Mouse (Mus musculus) MEL (cell line): ENCODE data around the gene Igsf10. TPM values are rescaled to one million over a fixed set of nuclear protein-coding genes. Genes with fewer than 3 reads are reported as not detected.

Source experiments
- DNase-seq: peaks from one replicate; pipeline ENCODE4 v3.0.0; 2011; ENCODE audit warnings: low read depth, low spot score
- H3K27ac ChIP-seq: 2 replicates; pipeline ENCODE4 v1.5.1; 2012; ENCODE audit warnings: low read depth, mild to moderate bottlenecking, control low read depth, low read length, moderate library complexity; ENCODE audit not compliant: control insufficient read depth
- H3K27me3 ChIP-seq, 2 experiments: fragments of 150-350 bp in 1 of 2; sonication (generic) in 1 of 2; 2 replicates each; pipeline ENCODE4 v1.6.1; 2012; ENCODE audit warnings: low read length in 2 of 2, mild to moderate bottlenecking in 2 of 2, improper control_type of control experiment in 1 of 2, moderate library complexity in 1 of 2; ENCODE audit not compliant: insufficient read depth in 2 of 2, control insufficient read depth in 1 of 2
- H3K36me3 ChIP-seq, 2 experiments: 2 replicates each; pipeline ENCODE4 v1.6.1; 2012 to 2014; ENCODE audit warnings: low read length in 2 of 2, improper control_type of control experiment in 1 of 2, inconsistent platforms in 1 of 2, mild to moderate bottlenecking in 1 of 2; ENCODE audit not compliant: insufficient read depth in 2 of 2, control insufficient read depth in 1 of 2
- H3K4me1 ChIP-seq, 2 experiments: fragments of 150-350 bp in 1 of 2; sonication (generic) in 1 of 2; 2 replicates each; pipeline ENCODE4 v1.6.1; 2012; ENCODE audit warnings: low read length in 2 of 2, improper control_type of control experiment in 1 of 2, mild to moderate bottlenecking in 1 of 2; ENCODE audit not compliant: insufficient read depth in 2 of 2, control insufficient read depth in 1 of 2
- H3K4me3 ChIP-seq, 2 experiments: fragments of 150-350 bp in 1 of 2; sonication (generic) in 1 of 2; 2 replicates each; pipeline ENCODE4 v1.5.1; 2012; ENCODE audit warnings: low read depth in 2 of 2, low read length in 2 of 2, mild to moderate bottlenecking in 2 of 2, moderate library complexity in 2 of 2, control low read depth in 1 of 2, improper control_type of control experiment in 1 of 2; ENCODE audit not compliant: control insufficient read depth in 1 of 2, insufficient read depth in 1 of 2
- H3K79me2 ChIP-seq: 2 replicates; pipeline ENCODE4 v1.6.1; 2012; ENCODE audit warnings: mild to moderate bottlenecking, low read length, moderate library complexity; ENCODE audit not compliant: control insufficient read depth, poor library complexity, insufficient read depth
- H3K9ac ChIP-seq: 2 replicates; pipeline ENCODE4 v1.6.1; 2012; ENCODE audit warnings: low read depth, mild to moderate bottlenecking, control low read depth, low read length, moderate library complexity; ENCODE audit not compliant: control insufficient read depth, poor library complexity, severe bottlenecking
- H3K9me3 ChIP-seq: fragments of 150-350 bp; sonication (generic); replicated peaks from 2 replicates; pipeline ENCODE4 v1.6.1; 2012; ENCODE audit warnings: mild to moderate bottlenecking, low read length, improper control_type of control experiment, moderate library complexity; ENCODE audit not compliant: insufficient read depth
- BHLHE40 ChIP-seq: IDR thresholded peaks from 2 replicates; pipeline ENCODE4 v1.6.1; 2012; ENCODE audit warnings: low read depth, mild to moderate bottlenecking, inconsistent platforms, low read length, improper control_type of control experiment, borderline replicate concordance
- CHD2 ChIP-seq: IDR thresholded peaks from 2 replicates; pipeline ENCODE4 v1.6.1; 2011; ENCODE audit warnings: low read length, improper control_type of control experiment
- CTCF ChIP-seq, 3 experiments: IDR thresholded peaks in 2 of 3; conservative IDR thresholded peaks in 1 of 3; 2 replicates each; pipeline ENCODE4 v1.5.1; 2011 to 2012; ENCODE audit warnings: low read length in 3 of 3, low read depth in 2 of 3, mild to moderate bottlenecking in 2 of 3, improper control_type of control experiment in 1 of 3, inconsistent platforms in 1 of 3, mixed read lengths in 1 of 3, moderate library complexity in 1 of 3; ENCODE audit not compliant: control insufficient read depth in 1 of 3, insufficient read depth in 1 of 3, poor library complexity in 1 of 3, severe bottlenecking in 1 of 3
- ELF1 ChIP-seq: IDR thresholded peaks from 2 replicates; pipeline ENCODE4 v1.6.1; 2014; ENCODE audit warnings: low read depth, mild to moderate bottlenecking, inconsistent platforms, low read length, improper control_type of control experiment, moderate library complexity
- ETS1 ChIP-seq: IDR thresholded peaks from 2 replicates; pipeline ENCODE4 v1.6.1; 2012; ENCODE audit warnings: low read depth, mild to moderate bottlenecking, inconsistent platforms, low read length, improper control_type of control experiment, moderate library complexity
- GABPA ChIP-seq: IDR thresholded peaks from 2 replicates; pipeline ENCODE4 v1.6.1; 2012; ENCODE audit warnings: low read depth, mild to moderate bottlenecking, inconsistent platforms, low read length, improper control_type of control experiment, moderate library complexity
- HCFC1 ChIP-seq: IDR thresholded peaks from 2 replicates; pipeline ENCODE4 v1.6.1; 2012; ENCODE audit warnings: low read depth, mild to moderate bottlenecking, inconsistent platforms, low read length, improper control_type of control experiment, moderate library complexity
- JUND ChIP-seq: IDR thresholded peaks from 2 replicates; pipeline ENCODE4 v1.6.1; 2011; ENCODE audit warnings: low read depth, mild to moderate bottlenecking, improper control_type of control experiment, low read length
- MAFK ChIP-seq: IDR thresholded peaks from 2 replicates; pipeline ENCODE4 v1.6.1; 2011; ENCODE audit warnings: low read depth, mild to moderate bottlenecking, low read length, improper control_type of control experiment, borderline replicate concordance
- MAX ChIP-seq: IDR thresholded peaks from 2 replicates; pipeline ENCODE4 v1.6.1; 2011; ENCODE audit warnings: low read length, improper control_type of control experiment
- MAZ ChIP-seq: IDR thresholded peaks from 2 replicates; pipeline ENCODE4 v1.6.1; 2012; ENCODE audit warnings: low read depth, mild to moderate bottlenecking, inconsistent platforms, low read length, improper control_type of control experiment
- MEF2A ChIP-seq: IDR thresholded peaks from 2 replicates; pipeline ENCODE4 v1.6.1; 2014; ENCODE audit warnings: low read depth, mild to moderate bottlenecking, inconsistent platforms, low read length, improper control_type of control experiment; ENCODE audit not compliant: poor library complexity, insufficient replicate concordance, severe bottlenecking; ENCODE audit errors: extremely low read depth
- MYC ChIP-seq: IDR thresholded peaks from 2 replicates; pipeline ENCODE4 v1.6.1; 2011; ENCODE audit warnings: low read depth, mild to moderate bottlenecking, low read length, improper control_type of control experiment, moderate library complexity
- NRF1 ChIP-seq: IDR thresholded peaks from 2 replicates; pipeline ENCODE4 v1.6.1; 2014; ENCODE audit warnings: low read depth, mild to moderate bottlenecking, inconsistent platforms, low read length, improper control_type of control experiment, moderate library complexity; ENCODE audit not compliant: poor library complexity, insufficient read depth, severe bottlenecking
- POLR2A ChIP-seq, 2 experiments: IDR thresholded peaks; 2 replicates each; pipeline ENCODE4 v1.6.1; 2011 to 2012; ENCODE audit warnings: low read length in 2 of 2, mild to moderate bottlenecking in 2 of 2, control low read depth in 1 of 2, improper control_type of control experiment in 1 of 2, low read depth in 1 of 2, moderate library complexity in 1 of 2; ENCODE audit not compliant: control insufficient read depth in 1 of 2, insufficient read depth in 1 of 2, poor library complexity in 1 of 2
- RAD21 ChIP-seq: IDR thresholded peaks from 2 replicates; pipeline ENCODE4 v1.6.1; 2011; ENCODE audit warnings: mild to moderate bottlenecking, low read depth, low read length, improper control_type of control experiment
- RCOR1 ChIP-seq: IDR thresholded peaks from 2 replicates; pipeline ENCODE4 v1.6.1; 2012; ENCODE audit warnings: low read depth, mild to moderate bottlenecking, inconsistent platforms, low read length, improper control_type of control experiment
- SMC3 ChIP-seq: IDR thresholded peaks from 2 replicates; pipeline ENCODE4 v1.6.1; 2011; ENCODE audit warnings: low read depth, low read length, improper control_type of control experiment
- TAL1 ChIP-seq: IDR thresholded peaks from 2 replicates; pipeline ENCODE4 v1.6.1; 2012; ENCODE audit warnings: mild to moderate bottlenecking, inconsistent platforms, low read length, moderate library complexity, mixed read lengths
- TCF12 ChIP-seq: IDR thresholded peaks from 2 replicates; pipeline ENCODE4 v1.6.1; 2014; ENCODE audit warnings: low read depth, mild to moderate bottlenecking, inconsistent platforms, low read length, improper control_type of control experiment, moderate library complexity
- UBTF ChIP-seq: IDR thresholded peaks from 2 replicates; pipeline ENCODE4 v1.6.1; 2012; ENCODE audit warnings: low read depth, mild to moderate bottlenecking, inconsistent platforms, low read length, improper control_type of control experiment, moderate library complexity, borderline replicate concordance; ENCODE audit not compliant: insufficient read depth
- USF1 ChIP-seq: IDR thresholded peaks from 2 replicates; pipeline ENCODE4 v1.6.1; 2014; ENCODE audit warnings: low read depth, mild to moderate bottlenecking, inconsistent platforms, low read length, improper control_type of control experiment, moderate library complexity
- ZC3H11A ChIP-seq: IDR thresholded peaks from 2 replicates; pipeline ENCODE4 v1.6.1; 2012; ENCODE audit warnings: low read depth, mild to moderate bottlenecking, inconsistent platforms, low read length, improper control_type of control experiment
- ZKSCAN1 ChIP-seq: IDR thresholded peaks from 2 replicates; pipeline ENCODE4 v1.6.1; 2012; ENCODE audit warnings: low read depth, mild to moderate bottlenecking, inconsistent platforms, low read length, improper control_type of control experiment, moderate library complexity
- ZMIZ1 ChIP-seq: IDR thresholded peaks from 2 replicates; pipeline ENCODE4 v1.6.1; 2012; ENCODE audit warnings: low read depth, mild to moderate bottlenecking, inconsistent platforms, low read length, improper control_type of control experiment, moderate library complexity
- ZNF384 ChIP-seq: IDR thresholded peaks from 2 replicates; pipeline ENCODE4 v1.6.1; 2012; ENCODE audit warnings: low read depth, mild to moderate bottlenecking, inconsistent platforms, low read length, improper control_type of control experiment
- polyA plus RNA-seq, 2 experiments: library from polyadenylated mRNA; stranded (reverse) in 1 of 2; unstranded in 1 of 2; fragments of >175 nt in 1 of 2; fragments of >200 nt in 1 of 2; gene quantifications; 2 replicates each; pipeline versions ENCODE4 v1.2.1 to v1.2.4; 2012; ENCODE audit warnings: low replicate concordance in 2 of 2, low read depth in 1 of 2; ENCODE audit not compliant: insufficient read length in 2 of 2, insufficient read depth in 1 of 2, missing spikeins in 1 of 2
- total RNA-seq: library from RNA; depleted of rRNA; stranded (reverse); fragments of 300-350 nt; gene quantifications from 2 replicates; pipeline ENCODE4 v1.2.3, GENCODE M21; 2012

Igsf10 gene
- total and polyA plus RNA-seq, 3 experiments = not detected

DNA sequence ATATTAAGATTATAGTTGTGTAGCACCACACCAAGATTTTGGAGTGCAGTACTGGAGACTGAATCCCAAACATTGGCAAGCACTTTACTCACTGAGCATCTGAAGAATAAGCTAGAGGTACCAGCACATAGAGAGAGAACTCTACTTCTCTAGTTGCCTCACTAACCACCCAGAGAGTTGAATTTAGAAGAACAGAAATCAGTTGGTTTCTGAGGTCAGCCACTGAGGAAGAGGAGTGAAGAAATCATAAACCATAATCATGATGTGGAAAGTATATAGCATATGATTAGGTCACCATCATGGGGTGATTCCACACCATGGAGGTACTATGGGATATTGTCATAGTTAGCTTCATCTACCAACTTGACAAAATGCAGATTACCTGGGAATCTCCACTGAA lies 7.6 kb upstream of the Igsf10 start:
- DNase-seq = no peak
- H3K9ac ChIP-seq = no peak overlapping the region

GRCm38 (mm10) chr3:59343026-59343425 lies 1.2 kb downstream of the Igsf10 start:
- H3K27ac ChIP-seq = no peak overlapping the region
- no peak overlapping the region for H3K4me3 ChIP-seq
- no peaks in the 10 kb centered on the region for H3K36me3 ChIP-seq
- no peak for DNase-seq
- H3K79me2 ChIP-seq = no peaks in the 10 kb centered on the region
- no peaks in the 10 kb centered on the region for H3K9me3 ChIP-seq
- no peaks in the 10 kb centered on the region for H3K4me1 ChIP-seq
- H3K27me3 ChIP-seq = no peaks in the 10 kb centered on the region
- no peak overlapping the region for H3K9ac ChIP-seq
- no peak for TF ChIP-seq MYC
- TF ChIP-seq MAX = no peak
- TF ChIP-seq CHD2 = no peak
- TF ChIP-seq ZMIZ1 = no peak
- no peak for TF ChIP-seq GABPA
- no peak for TF ChIP-seq RAD21
- no peak for TF ChIP-seq TCF12
- TF ChIP-seq JUND = no peak
- no peak for TF ChIP-seq SMC3
- TF ChIP-seq ETS1 = no peak
- TF ChIP-seq ZNF384 = no peak
- TF ChIP-seq ELF1 = no peak
- TF ChIP-seq POLR2A (IDR thresholded peaks at IDR 0.05; ENCODE audit: control insufficient read depth in 1 of 2, insufficient read depth in 1 of 2, low read depth in 1 of 2, low read length in 2 of 2, poor library complexity in 1 of 2) = no peak
- no peak for TF ChIP-seq MEF2A
- TF ChIP-seq NRF1 = no peak
- TF ChIP-seq CTCF (IDR thresholded peaks at IDR 0.05 in 2 of 3, conservative IDR thresholded peaks at IDR 0.05 in 1 of 3; ENCODE audit: control insufficient read depth in 1 of 3, insufficient read depth in 1 of 3, low read depth in 2 of 3, low read length in 3 of 3, poor library complexity in 1 of 3, severe bottlenecking in 1 of 3) = no peak
- TF ChIP-seq ZC3H11A = no peak
- no peak for TF ChIP-seq UBTF
- no peak for TF ChIP-seq TAL1
- TF ChIP-seq MAFK = no peak

More for the DNA sequence above, 7.6 kb upstream of the Igsf10 start:
- Histone ChIP-seq H3K27me3 (no peaks in the 10 kb centered on the region), H3K4me1 (no peaks in the 10 kb centered on the region), H3K27ac (no peak overlapping the region), H3K4me3 (no peak overlapping the region)
- no peak for TF ChIP-seq BHLHE40
- TF ChIP-seq USF1 = no peak
- no peak for TF ChIP-seq ZKSCAN1
- TF ChIP-seq NRF1 = no peak
- no peak for TF ChIP-seq MAZ
- TF ChIP-seq ZMIZ1 = no peak
- no peak for TF ChIP-seq ETS1
- TF ChIP-seq GABPA = no peak
- TF ChIP-seq HCFC1 = no peak
- TF ChIP-seq RCOR1 = no peak
- no peak for TF ChIP-seq SMC3
- no peak for TF ChIP-seq MEF2A
- TF ChIP-seq, all 39 proteins: peak for 0
- Histone ChIP-seq H3K79me2 (no peaks in the 10 kb centered on the region), H3K9me3 (no peaks in the 10 kb centered on the region), H3K36me3 (no peaks in the 10 kb centered on the region)
